Mouse (Mus musculus): ENCODE results near the gene Gpr174. TPM values are rescaled to one million over a fixed set of nuclear protein-coding genes. Genes with fewer than 3 reads are reported as not detected.

Gpr174 gene
- total RNA-seq, 2 experiments from 2014 or later = 0.84 to 2.3 TPM

Other genes starting within 250 kb of the Gpr174 start
- gene P2ry10, start 167.4 kb upstream of the Gpr174 start, total RNA-seq (2015; ENCODE audit: low replicate concordance) = 1.4 and 2.9 TPM in 2 replicates
- 0.53 and 1.2 TPM in 2 replicates for gene P2ry10, start 167.4 kb upstream of the Gpr174 start, total RNA-seq (2017; ENCODE audit: low replicate concordance)
- gene P2ry10b, start 107.0 kb upstream of the Gpr174 start, total RNA-seq (2015; ENCODE audit: low replicate concordance) = 2.5 and 5.0 TPM in 2 replicates
- 0.91 and 1.3 TPM in 2 replicates for gene P2ry10b, start 107.0 kb upstream of the Gpr174 start, total RNA-seq (2017; ENCODE audit: low replicate concordance)
- 3.4 TPM in 1 of 2 replicates, not detected in the other for gene Itm2a, start 147.5 kb downstream of the Gpr174 start, total RNA-seq (2015; ENCODE audit: low replicate concordance)
- gene Itm2a, start 147.5 kb downstream of the Gpr174 start, total RNA-seq (2017; ENCODE audit: low replicate concordance) = 0.08 TPM in 1 of 2 replicates, not detected in the other

Data from erythroid progenitor cell, adult 5-6 weeks (primary cell).